Mouse (Mus musculus) olfactory bulb, adult 2 months (tissue): Measurements from ENCODE around the gene Duoxa1.

Experiments used
- CTCF ChIP-seq: fragments of 200-500 bp; IDR thresholded peaks from 2 replicates; pipeline ENCODE4 v1.5.1; 2012; ENCODE audit warnings: low read depth, mild to moderate bottlenecking, low read length, moderate library complexity; ENCODE audit not compliant: insufficient read depth
- POLR2A ChIP-seq: fragments of 200-500 bp; IDR thresholded peaks from 2 replicates; pipeline ENCODE4 v1.6.1; 2012; ENCODE audit warnings: mild to moderate bottlenecking, low read depth, low read length, moderate library complexity; ENCODE audit not compliant: insufficient read depth

DNA sequence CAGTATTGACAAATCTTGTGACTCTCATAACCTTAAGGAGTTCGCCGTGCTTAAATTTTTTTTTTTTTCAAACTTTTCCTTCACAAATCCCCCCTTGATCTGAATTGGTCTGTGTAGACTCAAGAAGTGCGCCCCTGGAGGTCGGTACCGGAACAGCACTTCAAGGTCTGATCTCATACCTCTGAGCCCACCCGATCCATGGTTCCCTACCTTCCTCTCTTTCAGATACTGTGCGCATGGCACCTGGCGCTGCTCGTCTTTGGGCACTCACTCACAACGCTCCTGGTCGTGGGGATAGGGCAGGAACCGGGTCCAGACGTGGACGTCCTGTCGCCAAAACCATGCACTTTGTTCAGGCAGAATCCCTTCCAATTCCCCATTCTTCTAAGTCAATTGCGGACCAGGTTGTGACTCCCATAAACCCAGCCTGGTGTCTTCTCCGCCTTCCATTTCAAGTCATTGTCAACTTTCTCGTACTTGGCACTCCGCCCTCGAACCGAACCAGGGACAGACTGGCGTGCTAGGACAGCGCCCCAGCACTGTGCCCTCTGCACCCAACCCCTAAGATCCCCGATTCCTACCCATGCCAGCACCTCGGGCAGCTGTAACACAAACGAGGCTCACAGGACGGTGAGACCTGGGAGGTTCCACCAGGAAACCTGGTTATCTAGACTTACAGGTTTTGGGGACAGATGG lies 660 bp downstream of the Duoxa1 start:
- TF ChIP-seq CTCF (peak; percentile 59; the same call in 1 of the 2 replicates), POLR2A (no peak)
